Mouse (Mus musculus) bone marrow, adult 2 months (tissue): ENCODE measurements around the gene Slc44a2.

Experiments
- CTCF ChIP-seq: fragments of 200-500 bp; IDR thresholded peaks from 2 replicates; pipeline ENCODE4 v1.5.1; 2011; ENCODE audit warnings: low read length, control low read depth; ENCODE audit not compliant: control insufficient read depth, insufficient read depth
- POLR2A ChIP-seq: fragments of 200-500 bp; IDR thresholded peaks from 2 replicates; pipeline ENCODE4 v1.6.1; 2011; ENCODE audit warnings: low read depth, mild to moderate bottlenecking, control low read depth, low read length, borderline replicate concordance; ENCODE audit not compliant: control insufficient read depth

GRCm38 (mm10) chr9:21328041-21328440 lies 7.5 kb downstream of the Slc44a2 start:
- TF ChIP-seq CTCF (no peak), POLR2A (no peak)
